Comparison of ENCODE assay signal across 21 mouse cellular contexts in the genomic region with DNA sequence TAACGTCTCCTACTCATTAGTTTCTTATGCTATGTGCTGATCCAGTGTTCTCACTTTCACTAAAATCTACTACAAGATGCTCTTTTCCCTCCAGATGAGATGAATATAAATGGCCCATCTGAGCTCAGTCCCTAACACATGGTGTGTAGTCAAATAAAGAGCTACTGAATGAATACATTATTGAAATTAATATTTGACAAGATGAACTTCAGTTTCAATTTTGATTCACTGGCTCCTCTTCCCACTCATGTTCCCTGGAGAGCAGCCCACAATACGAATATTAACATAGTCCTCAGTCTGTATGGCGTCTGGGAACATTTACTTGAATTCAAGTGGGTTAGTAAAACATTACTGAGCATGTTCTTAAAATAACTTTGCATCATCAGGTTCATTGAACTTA.
DNase-seq lines count a peak whose midpoint lies in the region; TF ChIP-seq lines count a peak whose summit lies in the region.
"Had no signal": no experiment of that assay in that cellular context is flagged by ENCODE, and none has a peak within 500 bp of the region (broad histone marks: within the 10 kb centered on the region; RNA-seq: fewer than 3 reads in every experiment).

No protein-coding gene starts in this region.

- TF ChIP-seq CTCF in layer of hippocampus, adult 2 months (conservative IDR thresholded peaks at IDR 0.05) = no peak

- no peak overlapping the region for H3K27ac ChIP-seq in layer of hippocampus, adult 2 months
- H3K27ac ChIP-seq: embryonic facial prominence, embryonic 13.5 days; embryonic facial prominence, embryonic 15.5 days; forebrain, embryonic 10.5 days; forebrain, embryonic 12.5 days had no signal

- DNase-seq in layer of hippocampus, adult 11-12 months (ENCODE audit: low spot score) = peak; percentile 5
- no peak for DNase-seq in layer of hippocampus, postnatal 25 days (ENCODE audit: extremely low spot score in 1 of 2, low spot score in 1 of 2)
- peak; percentile 24 to 26 for DNase-seq in layer of hippocampus, adult 2 months (ENCODE audit: low spot score in 2 of 2)
- DNase-seq in layer of hippocampus, postnatal 10 days (ENCODE audit: low spot score in 2 of 2) = no peak
- DNase-seq in brain, adult 2 months (ENCODE audit: low read depth, low spot score) = peak; percentile 7
- DNase-seq: adrenal gland, adult 8-10 months; adrenal gland, postnatal 14 days; adrenal gland, postnatal 36 days; B cell, adult 2 months; cerebellum, adult 11 months; cerebellum, adult 18-20 months; cerebellum, adult 8-10 months; cerebellum, adult 9-11 months; cerebellum, postnatal 14 days; cerebellum, postnatal 36 days; embryo, embryonic 11 days had no signal

- H3K4me3 ChIP-seq in layer of hippocampus, adult 2 months = no peak overlapping the region
- H3K4me3 ChIP-seq: embryonic facial prominence, embryonic 13.5 days; embryonic facial prominence, embryonic 15.5 days; erythroblast, embryonic 14.5 days; forebrain, embryonic 10.5 days; forebrain, embryonic 12.5 days had no signal

Comparison
In these comparisons a context has a peak if more than half of its experiments do, and no peak if none do; other contexts are left out.
1. DNase-seq: peak in layer of hippocampus, adult 11-12 months (single experiment), layer of hippocampus, adult 2 months (2 of 2) and brain, adult 2 months (single experiment); none in layer of hippocampus, postnatal 25 days (0 of 2) and layer of hippocampus, postnatal 10 days (0 of 2).